20 mouse cellular contexts compared by ENCODE assay signal in genomic region chr7:122740663-122741062, GRCm38 (mm10).
"Had no signal": no experiment of that assay in that cellular context is flagged by ENCODE, and none has a peak within 500 bp of the region (broad histone marks: within the 10 kb centered on the region; RNA-seq: fewer than 3 reads in every experiment).

No protein-coding gene starts in this region.

- H3K4me2 ChIP-seq: limb, embryonic 12.5 days; limb, embryonic 15.5 days; liver, embryonic 11.5 days; lung, embryonic 14.5 days; midbrain, embryonic 13.5 days; stomach, embryonic 15.5 days had no signal

- H3K27ac ChIP-seq: kidney, postnatal 0 days; layer of hippocampus, adult 2 months; limb, embryonic 12.5 days; limb, embryonic 15.5 days; liver, embryonic 14.5 days; macrophage; midbrain, embryonic 13.5 days; stomach, embryonic 15.5 days had no signal

- H3K9ac ChIP-seq: limb, embryonic 12.5 days; limb, embryonic 15.5 days; liver, embryonic 14.5 days; liver, postnatal 0 days; lung, embryonic 14.5 days; midbrain, embryonic 13.5 days; stomach, embryonic 15.5 days had no signal

- DNase-seq: kidney, adult 2 months; kidney, postnatal 25 days; layer of hippocampus, adult 9-11 months; left cerebral cortex, postnatal 4 days; liver, postnatal 0 days; lung, embryonic 14.5 days; right cerebral cortex, postnatal 14 days; spleen, adult 18-20 months; thymus, adult 18-20 months; thymus, postnatal 36 days had no signal

- H3K27me3 ChIP-seq: limb, embryonic 12.5 days; limb, embryonic 15.5 days; midbrain, embryonic 13.5 days; stomach, embryonic 15.5 days had no signal

- H3K4me1 ChIP-seq: limb, embryonic 12.5 days; limb, embryonic 15.5 days; stomach, embryonic 15.5 days had no signal

- ATAC-seq: liver, postnatal 0 days; lung, postnatal 0 days; midbrain, embryonic 13.5 days had no signal

- H3K4me3 ChIP-seq: layer of hippocampus, adult 2 months; limb, embryonic 12.5 days; limb, embryonic 15.5 days; midbrain, embryonic 13.5 days; stomach, embryonic 15.5 days had no signal

- H3K9me3 ChIP-seq: limb, embryonic 12.5 days; limb, embryonic 15.5 days; midbrain, embryonic 13.5 days; stomach, embryonic 15.5 days had no signal

- H3K36me3 ChIP-seq: limb, embryonic 12.5 days; limb, embryonic 15.5 days; midbrain, embryonic 13.5 days; stomach, embryonic 15.5 days had no signal
